Mouse (Mus musculus) layer of hippocampus, postnatal 25 days (tissue): ENCODE measurements around the gene Emc8. TPM values are rescaled to one million over a fixed set of nuclear protein-coding genes. Genes with fewer than 3 reads are reported as not detected.
A peak's percentile ranks its signal among the peaks of the same experiment; 100 is the strongest.

Source experiments
- DNase-seq, 2 experiments: peaks; one replicate each; pipeline ENCODE4 v3.0.0; 2022; ENCODE audit warnings: mixed read lengths in 2 of 2, low spot score in 1 of 2; ENCODE audit errors: extremely low spot score in 1 of 2
- total RNA-seq, 2 experiments: library from RNA; stranded (reverse); gene quantifications; 2 replicates each; pipeline ENCODE4 v1.2.3; 2021

Emc8 gene
- total RNA-seq, 2 experiments from 2014 or later = 73.4 to 89.1 TPM

DNA sequence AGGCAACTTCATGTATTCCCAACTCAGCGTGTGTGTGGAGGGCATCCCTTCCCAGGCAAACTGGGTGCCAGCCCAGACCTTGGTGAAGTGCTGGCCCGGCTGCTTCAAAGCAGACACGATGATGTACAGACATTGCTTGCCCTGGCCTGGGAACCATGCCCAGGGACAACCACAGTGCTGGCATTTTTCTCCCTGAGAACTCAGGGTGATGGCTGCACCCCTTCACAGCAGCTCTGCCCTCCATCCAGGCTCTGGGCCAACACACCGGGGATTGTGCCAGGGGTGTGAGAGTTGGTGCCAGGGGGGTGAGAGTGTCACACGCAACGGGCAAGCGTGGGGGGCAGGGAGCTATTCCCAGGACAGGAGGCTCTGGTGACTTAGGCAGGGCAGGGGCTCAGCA is 23.7 kb downstream of the Emc8 start:
- peak; percentile 55 to 74 for DNase-seq

- DNase-seq = no peak
Measured at GRCm38 (mm10) chr8:120642031-120642662, 26.2 kb downstream of the Emc8 start.

- no peak for DNase-seq
Measured at GRCm38 (mm10) chr8:120641245-120641644, 27.1 kb downstream of the Emc8 start.

DNA sequence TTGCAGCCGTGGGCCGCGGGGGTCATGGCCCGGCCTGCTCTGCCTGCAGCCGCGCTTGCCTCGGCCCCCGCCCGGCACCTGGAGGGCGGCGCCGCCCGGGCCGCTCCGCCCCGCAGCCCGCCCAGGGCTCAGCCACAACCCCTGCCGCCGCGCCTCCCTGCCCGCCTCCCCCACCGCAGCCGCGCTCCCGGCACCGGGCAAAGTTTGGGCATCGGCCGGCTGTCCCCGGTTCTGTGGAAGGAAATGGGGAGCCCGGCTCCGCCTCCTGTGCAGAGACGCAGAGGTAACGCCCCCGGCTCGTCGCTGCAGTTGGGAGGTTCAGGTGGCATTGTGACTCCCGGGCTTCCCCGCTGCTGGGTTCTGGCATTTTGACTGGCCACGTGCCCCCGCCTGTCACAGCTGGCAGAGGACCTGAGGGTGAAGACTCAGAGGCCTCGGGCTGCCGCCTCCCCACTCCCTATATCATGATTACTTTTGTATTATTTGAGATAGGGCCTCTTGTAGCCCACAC is 34.0 kb downstream of the Emc8 start:
- DNase-seq = peak in 1 of 2 experiments; percentile 27

GRCm38 (mm10) chr8:120633665-120634271 is 34.6 kb downstream of the Emc8 start:
- no peak for DNase-seq

- no peak for DNase-seq
Measured at GRCm38 (mm10) chr8:120632969-120633664, 35.3 kb downstream of the Emc8 start.

DNA sequence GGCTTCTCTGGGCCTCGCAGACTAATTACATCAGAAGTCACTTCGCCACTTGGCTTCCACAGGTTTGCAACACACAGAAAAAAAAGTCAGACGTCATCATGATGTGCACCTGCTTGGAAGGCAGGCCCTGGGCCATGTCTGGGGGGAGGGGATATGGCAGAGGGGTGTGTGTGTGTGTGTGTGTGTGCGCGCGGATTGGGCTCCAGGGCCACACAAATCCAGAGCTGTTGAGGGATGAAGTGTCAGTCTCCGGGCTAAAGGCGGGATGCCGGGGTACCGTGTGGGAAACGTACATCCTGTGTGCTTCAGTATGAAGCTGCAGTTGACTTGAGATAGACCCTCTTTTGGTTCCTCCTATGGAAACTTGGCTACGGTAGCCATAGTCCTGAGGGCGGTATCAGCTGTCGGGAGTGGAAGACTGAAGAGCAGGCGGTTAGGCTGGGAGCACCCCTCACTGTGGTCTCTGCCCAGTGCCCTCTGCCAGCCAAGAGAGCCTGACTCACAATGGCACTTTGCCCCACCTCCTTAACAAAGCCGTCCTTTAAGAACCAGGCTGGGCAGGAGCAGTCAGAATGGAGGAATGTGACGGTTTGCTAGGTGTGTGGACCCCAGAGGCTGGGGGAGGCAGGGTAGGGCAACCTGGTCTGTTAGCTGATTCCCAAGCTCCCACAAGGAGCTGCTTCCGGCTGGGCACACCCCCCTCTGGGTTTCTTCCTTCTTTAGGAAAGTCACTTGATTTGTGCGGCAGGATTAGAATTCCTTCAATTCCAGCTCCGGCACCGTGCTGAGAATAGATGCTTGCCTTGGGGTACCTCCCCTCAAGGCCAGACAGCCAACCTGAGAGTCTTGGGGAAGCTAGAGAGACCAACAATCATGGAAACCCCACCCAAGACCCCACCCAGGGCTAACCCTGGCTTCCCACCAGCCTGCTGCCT is 36.7 kb downstream of the Emc8 start:
- no peak for DNase-seq

DNA sequence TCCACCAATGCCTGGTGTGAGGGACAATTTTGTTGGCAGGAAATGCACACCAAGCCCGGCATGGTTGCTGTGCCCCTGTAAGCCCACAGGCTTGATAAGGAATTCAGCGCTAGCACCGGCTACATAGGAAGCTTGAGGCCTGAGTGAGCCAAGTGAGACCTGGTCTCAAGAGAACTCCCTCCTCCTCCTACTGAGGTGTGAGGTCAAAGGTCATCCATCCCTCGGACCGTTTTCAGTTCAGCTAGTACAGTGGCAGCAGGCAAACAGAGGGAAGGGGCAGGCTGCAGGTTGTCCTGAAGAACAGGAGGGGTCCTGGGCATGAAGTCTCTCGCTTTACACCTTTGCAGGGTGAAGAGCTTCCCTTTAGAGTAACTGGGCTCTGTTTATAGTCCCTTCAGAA is 37.5 kb downstream of the Emc8 start:
- DNase-seq = no peak

DNA sequence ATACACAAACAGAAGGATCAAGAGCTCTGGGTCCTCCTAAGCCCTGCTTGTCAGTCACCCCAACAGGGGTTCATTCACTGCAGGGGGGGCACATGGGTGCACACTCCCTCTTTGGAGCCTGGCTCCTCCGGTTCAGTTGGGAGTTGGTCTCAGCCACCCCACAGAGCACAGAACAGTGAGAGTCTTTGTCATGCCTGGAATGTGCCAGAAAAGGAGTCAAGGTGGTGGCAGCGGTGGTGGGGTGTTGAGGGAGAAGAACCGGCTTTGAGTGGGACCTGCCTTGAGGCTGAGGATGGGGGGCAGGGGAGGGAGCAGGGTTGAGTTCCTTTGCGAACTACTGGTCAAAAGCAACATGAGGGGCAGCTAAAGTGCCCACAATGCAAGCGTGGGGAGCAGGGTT is 38.3 kb downstream of the Emc8 start:
- DNase-seq = no peak

DNA sequence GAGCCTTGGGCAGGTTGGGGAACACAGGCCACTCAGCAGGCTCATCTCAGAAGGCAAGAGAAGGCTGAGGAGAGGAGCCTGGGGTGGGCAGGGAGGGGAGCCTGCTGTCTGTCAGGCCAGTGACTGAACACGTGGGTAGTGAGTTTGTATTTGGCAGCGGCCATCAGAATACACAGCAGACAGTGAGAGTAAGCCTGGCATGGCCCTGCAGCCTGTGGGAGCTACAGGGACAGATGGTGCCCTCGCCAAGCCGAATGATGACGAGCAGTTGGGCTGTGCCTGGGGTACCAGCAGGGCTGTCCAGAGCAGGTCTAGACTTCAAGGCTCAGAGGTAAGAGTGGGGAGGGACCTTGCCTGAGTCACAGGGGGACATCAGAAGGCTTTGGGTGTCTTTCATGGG is 41.1 kb downstream of the Emc8 start:
- no peak for DNase-seq

DNA sequence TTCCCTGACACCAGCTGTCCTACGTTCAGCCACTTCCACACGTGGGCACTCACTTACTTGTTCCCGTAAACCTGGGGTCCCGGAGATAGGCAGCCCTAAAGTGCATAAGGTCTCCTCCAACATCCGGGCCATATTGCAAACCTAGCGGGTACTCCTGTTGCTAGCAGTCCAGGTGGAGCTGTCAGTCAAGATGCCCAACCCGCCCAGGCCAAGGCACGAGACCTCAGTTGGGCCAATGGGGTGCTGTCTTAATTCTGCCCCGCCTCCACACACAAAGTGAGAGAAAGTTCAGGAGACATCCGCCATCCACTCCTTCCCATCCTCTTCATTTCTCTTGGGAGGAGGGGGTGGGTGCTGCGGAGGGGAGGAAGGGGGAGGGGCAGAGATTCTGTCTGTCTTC is 41.9 kb downstream of the Emc8 start:
- DNase-seq = no peak

DNA sequence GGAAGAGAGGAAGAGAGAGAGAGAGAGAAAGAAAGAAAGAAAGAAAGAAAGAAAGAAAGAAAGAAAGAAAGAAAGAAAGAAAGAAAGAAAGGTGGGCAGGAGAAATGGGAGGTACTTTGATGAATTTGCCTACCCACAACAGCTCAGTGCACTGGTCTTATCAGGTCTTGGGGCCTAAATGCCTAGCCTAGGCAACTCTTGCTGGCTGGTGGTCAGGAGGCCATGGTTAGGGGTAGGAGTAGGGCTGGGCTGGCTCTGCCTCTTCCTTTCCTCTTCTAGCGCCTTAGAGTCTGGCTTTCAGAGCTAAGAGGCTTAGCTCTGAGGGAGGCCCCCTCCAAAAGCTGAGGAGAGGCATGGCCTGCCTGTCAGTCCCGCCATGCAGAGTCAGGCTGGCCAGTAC is 44.8 kb downstream of the Emc8 start:
- no peak for DNase-seq

DNA sequence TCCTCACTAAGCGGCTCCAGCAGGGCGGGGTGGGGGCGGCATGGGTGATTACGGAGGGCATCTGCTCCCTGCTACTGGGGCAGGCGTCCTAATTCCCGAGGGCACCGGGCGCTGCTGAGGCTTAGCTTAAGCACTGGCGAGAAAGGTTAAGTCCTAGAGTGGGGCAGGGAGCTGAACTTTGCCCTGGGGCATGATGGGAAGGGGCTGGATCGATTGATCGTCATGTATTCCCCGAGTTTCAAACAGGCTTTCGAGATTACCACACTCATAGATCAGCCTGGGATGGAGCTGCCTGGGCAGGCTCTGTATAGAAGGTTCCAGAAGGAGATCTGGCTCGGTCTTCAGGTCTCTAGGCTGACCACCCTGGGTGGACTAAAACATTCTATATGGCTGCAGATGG is 46.2 kb downstream of the Emc8 start:
- no peak for DNase-seq

DNA sequence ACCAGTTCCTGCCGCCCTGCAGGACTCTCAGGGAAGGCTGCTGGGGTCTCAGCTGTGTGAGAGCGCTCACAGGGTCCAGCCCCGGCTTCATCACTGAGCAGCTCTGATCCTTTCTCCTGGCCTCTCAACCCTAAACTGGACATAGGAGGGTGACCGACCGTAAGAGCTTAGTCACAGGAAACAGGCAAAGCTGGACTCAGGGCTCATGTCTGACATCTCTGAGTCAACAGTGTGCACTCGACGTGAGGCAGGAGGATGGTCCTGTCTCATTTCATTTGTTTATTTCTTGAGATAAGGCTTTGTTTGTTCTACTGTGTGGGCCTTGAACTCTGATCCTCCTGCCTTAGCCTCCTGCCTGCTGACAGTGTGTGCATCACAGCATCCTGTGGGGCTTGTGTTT is 47.9 kb downstream of the Emc8 start:
- no peak for DNase-seq

DNA sequence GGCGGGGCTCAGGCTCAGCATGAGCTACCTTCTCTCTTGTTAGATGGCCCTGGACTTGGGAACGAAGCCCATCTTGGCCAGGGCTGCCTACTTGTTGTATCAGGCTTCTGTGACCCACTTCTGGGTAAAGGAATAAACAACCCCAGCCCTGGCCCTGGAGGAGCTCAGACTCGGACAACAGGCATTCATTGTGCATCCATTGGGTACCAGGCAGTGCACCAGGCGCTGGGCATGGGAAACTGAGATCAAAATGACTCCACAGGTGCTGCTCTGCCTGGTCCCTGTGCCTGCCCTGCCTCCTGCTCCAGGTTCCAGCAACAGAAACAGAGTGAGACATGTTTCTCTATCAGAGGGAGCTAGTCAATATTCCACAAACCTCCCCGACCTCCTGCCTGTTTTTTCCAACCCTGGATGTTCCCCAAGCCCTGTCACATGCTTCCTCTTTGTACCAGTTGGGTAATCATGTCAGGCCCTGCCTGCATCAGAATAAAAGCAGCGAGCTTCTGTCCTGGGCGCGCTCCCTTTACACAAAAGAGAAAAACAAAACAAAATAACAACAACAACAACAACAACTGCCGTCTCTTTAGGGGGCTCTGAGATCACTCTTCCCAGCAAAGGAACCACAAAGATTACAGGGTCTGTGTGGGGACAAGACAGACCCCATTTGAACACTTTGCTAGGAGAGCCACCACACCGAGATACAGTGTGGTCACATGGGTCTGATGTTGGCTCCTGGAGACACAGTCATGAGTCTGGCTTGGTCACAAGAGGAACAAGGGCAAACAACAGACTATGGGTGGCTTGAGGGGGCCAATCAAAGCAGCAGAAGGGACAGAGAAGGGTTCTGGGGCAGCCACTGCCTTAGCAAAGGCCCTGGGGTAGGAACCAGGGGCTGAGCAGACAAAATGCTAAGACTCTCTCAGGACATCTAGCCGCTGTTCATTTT is 48.9 kb downstream of the Emc8 start:
- peak in 1 of 2 experiments; percentile 31 for DNase-seq

GRCm38 (mm10) chr8:120618110-120618509 is 50.3 kb downstream of the Emc8 start:
- DNase-seq = peak; percentile 69 to 84

DNA sequence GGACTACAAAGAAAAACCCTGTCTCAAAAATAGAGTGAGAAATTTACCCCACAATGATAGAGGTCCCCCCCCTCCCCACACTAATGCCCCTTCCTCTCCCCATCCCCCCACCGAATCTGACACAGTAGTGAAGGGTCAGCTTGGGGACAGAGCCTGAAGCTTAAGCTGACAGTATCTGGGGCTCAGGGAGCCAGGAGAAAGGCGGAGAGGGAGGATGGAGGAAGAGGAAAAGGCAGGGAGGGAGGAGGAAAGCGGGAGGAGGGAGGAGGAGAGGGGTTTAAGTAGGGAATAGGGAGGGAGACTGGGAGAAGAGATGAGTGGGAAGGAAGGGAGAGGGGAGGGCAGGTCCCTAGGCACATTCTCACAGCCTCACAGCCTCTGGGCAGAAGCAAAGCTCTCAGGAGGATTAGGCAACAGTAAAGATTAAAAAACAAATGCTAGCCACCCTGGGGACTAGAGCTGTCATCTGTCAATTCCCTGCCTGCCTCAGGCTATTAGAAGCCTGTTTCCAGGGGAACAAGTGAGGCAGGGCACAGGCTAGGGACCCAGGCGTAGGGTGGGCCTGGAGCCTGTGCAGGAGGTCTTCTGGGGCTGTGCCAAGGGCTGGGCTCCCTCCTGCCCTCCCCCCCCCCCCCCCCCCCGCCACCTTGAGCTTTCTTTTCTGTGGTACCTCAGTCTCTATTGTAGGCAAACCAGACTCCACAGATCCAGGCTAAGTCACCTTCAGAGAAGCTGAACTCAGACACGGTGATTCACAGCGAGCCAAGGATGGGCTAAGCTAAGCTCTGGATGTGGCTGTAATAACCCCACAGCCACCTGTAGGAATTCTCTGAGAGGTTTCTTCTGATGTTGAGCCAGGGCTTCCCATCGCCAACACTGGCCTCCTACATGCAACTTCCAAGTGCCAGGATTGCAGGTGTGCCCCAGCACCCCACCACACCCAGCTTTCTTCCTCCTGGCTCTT is 51.4 kb downstream of the Emc8 start:
- DNase-seq = no peak

GRCm38 (mm10) chr8:120614491-120614890 is 53.9 kb downstream of the Emc8 start:
- DNase-seq = no peak
